Mouse (Mus musculus): Measurements from ENCODE around the gene Lcp1.

GRCm38 (mm10) chr14:75208572-75209151 is 77.8 kb downstream of the Lcp1 start:
- TF ChIP-seq CTCF (IDR thresholded peaks at IDR 0.05; ENCODE audit: low read depth) (no peak), EP300 (optimal IDR thresholded peaks at IDR 0.05) (no peak)

Data from stomach, postnatal 0 days (tissue).